Comparison of ENCODE assay signal across 12 mouse cellular contexts in the genomic region with DNA sequence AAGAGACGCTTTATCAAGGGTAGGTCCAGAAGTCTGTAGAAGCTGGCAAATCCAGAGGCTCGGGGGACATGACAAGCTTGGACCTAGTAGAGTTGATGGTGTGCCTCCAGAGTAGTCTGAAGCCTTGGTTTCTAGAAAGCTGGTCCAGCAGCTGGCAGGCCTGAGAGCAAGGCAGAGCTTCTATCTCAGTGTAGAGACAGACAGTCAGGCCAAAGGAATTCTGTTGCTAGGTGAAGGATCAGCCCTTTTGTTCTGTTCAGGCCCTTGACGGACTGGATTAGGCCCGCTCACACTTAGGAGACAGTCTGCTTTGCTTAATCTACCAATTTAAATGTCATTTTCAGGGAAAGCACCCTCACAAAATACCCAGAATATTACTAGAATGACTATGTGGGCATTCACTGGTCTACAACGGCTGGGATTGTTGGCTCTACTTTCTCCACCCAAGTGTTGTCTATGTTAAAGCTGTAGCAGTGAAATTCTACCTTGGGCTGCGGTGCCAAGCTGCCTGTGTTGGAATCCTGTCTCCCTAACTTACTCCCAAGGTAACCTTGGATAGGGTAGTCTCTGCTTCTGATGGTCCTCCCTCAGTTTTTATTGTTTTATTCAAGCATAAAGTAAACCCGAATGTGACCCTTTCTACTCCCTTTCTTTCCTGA. TPM values are rescaled to one million over a fixed set of nuclear protein-coding genes. Genes with fewer than 3 reads are reported as not detected.
DNase-seq lines count a peak whose midpoint lies in the region; ATAC-seq and TF ChIP-seq lines count a peak whose summit lies in the region.
"Had no signal": no experiment of that assay in that cellular context is flagged by ENCODE, and none has a peak within 500 bp of the region (broad histone marks: within the 10 kb centered on the region; RNA-seq: fewer than 3 reads in every experiment).

No protein-coding gene starts in this region.

- H3K4me3 ChIP-seq in heart, embryonic 13.5 days: no peak overlapping the region
- H3K4me3 ChIP-seq in hindbrain, postnatal 0 days (ENCODE audit: low read length): no peak overlapping the region
- H3K4me3 ChIP-seq: hindbrain, embryonic 15.5 days had no signal

- peak overlapping the region; percentile 70 for H3K27ac ChIP-seq in heart, embryonic 13.5 days (replicated peaks)
- no peak overlapping the region for H3K27ac ChIP-seq in hindbrain, postnatal 0 days
- H3K27ac ChIP-seq: hindbrain, embryonic 15.5 days had no signal

- 47% methylated on average over 7 of the region's 7 CpGs for WGBS in heart, embryonic 13.5 days
- WGBS in hindbrain, postnatal 0 days: 49% methylated on average over 7 of the region's 7 CpGs

- no peak overlapping the region for H3K4me2 ChIP-seq in heart, embryonic 13.5 days
- H3K4me2 ChIP-seq in hindbrain, postnatal 0 days (ENCODE audit: low read depth, low read length): no peak overlapping the region
- H3K4me2 ChIP-seq: hindbrain, embryonic 15.5 days had no signal

- H3K4me1 ChIP-seq in heart, embryonic 13.5 days: peaks cover 59% of the 10 kb centered on the region
- H3K4me1 ChIP-seq in hindbrain, postnatal 0 days (ENCODE audit: insufficient read depth, low read length): no peaks in the 10 kb centered on the region
- H3K4me1 ChIP-seq: hindbrain, embryonic 15.5 days had no signal

- no peak overlapping the region for H3K9ac ChIP-seq in heart, embryonic 13.5 days
- H3K9ac ChIP-seq in hindbrain, postnatal 0 days (replicated peaks; ENCODE audit: low read length): no peak overlapping the region
- H3K9ac ChIP-seq: hindbrain, embryonic 15.5 days had no signal

- H3K36me3 ChIP-seq in heart, embryonic 13.5 days: no peaks in the 10 kb centered on the region
- no peaks in the 10 kb centered on the region for H3K36me3 ChIP-seq in hindbrain, postnatal 0 days (ENCODE audit: insufficient read depth, low read length)
- H3K36me3 ChIP-seq: hindbrain, embryonic 15.5 days had no signal

- no peak for ATAC-seq in heart, embryonic 13.5 days (ENCODE audit: extremely low read depth, insufficient number of reproducible peaks, low FRiP score, low TSS enrichment)
- peak; percentile 76 for ATAC-seq in hindbrain, postnatal 0 days

- H3K9me3 ChIP-seq in heart, embryonic 13.5 days: no peaks in the 10 kb centered on the region
- H3K9me3 ChIP-seq in hindbrain, postnatal 0 days (ENCODE audit: low read length): no peaks in the 10 kb centered on the region
- H3K9me3 ChIP-seq: hindbrain, embryonic 15.5 days had no signal

- H3K27me3 ChIP-seq in heart, embryonic 13.5 days (replicated peaks): no peaks in the 10 kb centered on the region
- no peaks in the 10 kb centered on the region for H3K27me3 ChIP-seq in hindbrain, postnatal 0 days (ENCODE audit: insufficient read depth, low read length)
- H3K27me3 ChIP-seq: hindbrain, embryonic 15.5 days had no signal

- intact Hi-C loops in heart, postnatal 14 days (cut with DNase I): no loop called here

- no peak for DNase-seq in heart, postnatal 14 days
- peak; percentile 87 for DNase-seq in Muller cell, postnatal 12 days (ENCODE audit: inconsistent ontology term)
- DNase-seq in ZHBTc4 (ENCODE audit: low read depth, low spot score): peak; percentile 20
- DNase-seq in hindbrain, postnatal 0 days (ENCODE audit: low spot score): no peak
- no peak for DNase-seq in thymus, postnatal 36 days
- no peak for DNase-seq in urinary bladder, adult 18-20 months (ENCODE audit: low spot score in 2 of 2)
- DNase-seq: cerebellum, adult 11-12 months; kidney, postnatal 4 days; lung, adult 2 months; spleen, adult 18-20 months had no signal

- no peak for TF ChIP-seq CTCF in hindbrain, postnatal 0 days (IDR thresholded peaks at IDR 0.05; ENCODE audit: low read depth)

RNA-seq across cellular contexts. Expression of a gene that starts 38.8 kb away (rescaled TPM):
- polyA plus RNA-seq in heart, embryonic 13.5 days (2015; fragmentation: Nextera tagmentation; extraction: Ambion mirVana): 169 and 191 TPM in 2 replicates
- total RNA-seq in heart, postnatal 14 days (2021): 100 to 1,000 TPM; 678 to 728 TPM
- total RNA-seq in hindbrain, postnatal 0 days (2014; rRNA removed): 24.4 and 29.7 TPM in 2 replicates
- polyA plus RNA-seq in hindbrain, postnatal 0 days (2015; fragmentation: Nextera tagmentation; extraction: Ambion mirVana): 17.0 and 17.4 TPM in 2 replicates

RNA-seq across cellular contexts. Expression of a gene that starts 59.5 kb away (rescaled TPM):
- 0.09 TPM in 2 replicates for polyA plus RNA-seq in heart, embryonic 13.5 days (2015; fragmentation: Nextera tagmentation; extraction: Ambion mirVana)
- 1 to 10 TPM; 6.8 to 9.3 TPM for total RNA-seq in heart, postnatal 14 days (2021)
- 0.37 and 0.97 TPM in 2 replicates for total RNA-seq in hindbrain, postnatal 0 days (2014; rRNA removed)
- 0.55 and 0.57 TPM in 2 replicates for polyA plus RNA-seq in hindbrain, postnatal 0 days (2015; fragmentation: Nextera tagmentation; extraction: Ambion mirVana)

Comparison
In these comparisons a context has a peak if more than half of its experiments do, and no peak if none do; other contexts are left out.
1. DNase-seq: peak in Muller cell, postnatal 12 days (single experiment) and ZHBTc4 (single experiment); none in heart, postnatal 14 days (0 of 2), hindbrain, postnatal 0 days (single experiment), thymus, postnatal 36 days (0 of 2) and urinary bladder, adult 18-20 months (0 of 2).
2. RNA of a gene that starts 38.8 kb away (total RNA-seq): 678 to 728 TPM in heart, postnatal 14 days; 24.4 to 29.7 TPM in hindbrain, postnatal 0 days; every median in the first group is over 10 times any median in the second.